In the genomic region with DNA sequence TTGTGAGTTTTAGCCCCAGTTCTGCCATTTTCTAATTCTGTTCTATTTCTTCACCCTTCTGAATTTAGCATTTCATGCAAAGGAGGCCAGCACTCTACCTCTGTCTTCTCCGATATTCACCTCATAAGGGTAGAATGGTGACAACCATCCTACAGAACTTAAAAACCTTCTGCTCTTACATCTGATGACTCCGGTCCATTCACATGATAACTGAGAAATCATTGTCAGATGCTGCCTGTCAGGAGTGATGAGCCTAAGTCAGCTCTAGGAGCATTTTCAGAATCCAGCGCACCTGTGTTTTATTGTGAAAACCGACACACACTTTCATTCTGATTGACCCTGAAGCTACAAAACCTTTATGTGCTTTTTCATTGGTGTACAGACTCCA, we compare ENCODE assay signal across 10 mouse cellular contexts.
DNase-seq lines count a peak whose midpoint lies in the region; ATAC-seq lines count a peak whose summit lies in the region.
"Had no signal": no experiment of that assay in that cellular context is flagged by ENCODE, and none has a peak within 500 bp of the region (broad histone marks: within the 10 kb centered on the region; RNA-seq: fewer than 3 reads in every experiment).

No protein-coding gene starts in this region.

- H3K4me2 ChIP-seq in lung, embryonic 15.5 days = peak overlapping the region; percentile 29
- peak overlapping the region; percentile 33; the same call in 1 of the 2 replicates for H3K4me2 ChIP-seq in neural tube, embryonic 14.5 days (ENCODE audit: low read depth, low read length)
- H3K4me2 ChIP-seq: intestine, embryonic 15.5 days had no signal

- H3K4me1 ChIP-seq in lung, embryonic 15.5 days = no peaks in the 10 kb centered on the region
- H3K4me1 ChIP-seq in limb, embryonic 10.5 days = no peaks in the 10 kb centered on the region
- H3K4me1 ChIP-seq in neural tube, embryonic 14.5 days (ENCODE audit: control insufficient read depth, insufficient read depth, low read length) = no peaks in the 10 kb centered on the region
- H3K4me1 ChIP-seq: intestine, embryonic 15.5 days had no signal

- DNase-seq in cerebellum, postnatal 14 days = peak; percentile 6 to 30
- no peak for DNase-seq in cerebellum, adult 8-10 months
- no peak for DNase-seq in lung, postnatal 14 days
- DNase-seq in limb, embryonic 10.5 days (ENCODE audit: low spot score) = no peak

- H3K36me3 ChIP-seq in lung, embryonic 15.5 days = no peaks in the 10 kb centered on the region
- H3K36me3 ChIP-seq in limb, embryonic 10.5 days = no peaks in the 10 kb centered on the region
- no peaks in the 10 kb centered on the region for H3K36me3 ChIP-seq in neural tube, embryonic 14.5 days (ENCODE audit: control insufficient read depth, insufficient read depth, low read length)
- H3K36me3 ChIP-seq: intestine, embryonic 15.5 days had no signal

- H3K27me3 ChIP-seq in lung, embryonic 15.5 days = no peaks in the 10 kb centered on the region
- H3K27me3 ChIP-seq in limb, embryonic 10.5 days (ENCODE audit: low read depth, poor library complexity, severe bottlenecking) = no peaks in the 10 kb centered on the region
- H3K27me3 ChIP-seq in neural tube, embryonic 14.5 days (ENCODE audit: control insufficient read depth, insufficient read depth, low read length) = no peaks in the 10 kb centered on the region
- H3K27me3 ChIP-seq: intestine, embryonic 15.5 days had no signal

- H3K4me3 ChIP-seq in lung, embryonic 15.5 days = no peak overlapping the region
- H3K4me3 ChIP-seq in limb, embryonic 10.5 days = no peak overlapping the region
- H3K4me3 ChIP-seq in neural tube, embryonic 14.5 days (ENCODE audit: low read depth, low read length) = no peak overlapping the region
- H3K4me3 ChIP-seq: erythroblast, embryonic 14.5 days; intestine, embryonic 15.5 days had no signal

- no peak for ATAC-seq in lung, embryonic 15.5 days (ENCODE audit: borderline replicate concordance, extremely low read depth, low FRiP score, low TSS enrichment)
- peak; percentile 67 for ATAC-seq in neural tube, embryonic 14.5 days (ENCODE audit: low read depth)
- no peak for ATAC-seq in granulocyte monocyte progenitor cell, adult 5-6 weeks (replicated peaks; ENCODE audit: poor library complexity, severe bottlenecking)
- no peak for ATAC-seq in inflammation-experienced regulatory T-cells, adult 6 months
- ATAC-seq: intestine, embryonic 15.5 days had no signal

- H3K9me3 ChIP-seq in lung, embryonic 15.5 days = no peaks in the 10 kb centered on the region
- no peaks in the 10 kb centered on the region for H3K9me3 ChIP-seq in limb, embryonic 10.5 days (replicated peaks)
- H3K9me3 ChIP-seq in neural tube, embryonic 14.5 days (ENCODE audit: control insufficient read depth, low read length) = no peaks in the 10 kb centered on the region
- H3K9me3 ChIP-seq: intestine, embryonic 15.5 days had no signal

- H3K27ac ChIP-seq in lung, embryonic 15.5 days = no peak overlapping the region
- H3K27ac ChIP-seq in limb, embryonic 10.5 days = peak overlapping the region; percentile 30; the same call in 1 of the 2 replicates
- H3K27ac ChIP-seq in neural tube, embryonic 14.5 days (ENCODE audit: low read depth, low read length) = peak overlapping the region; percentile 55; the same call in 1 of the 2 replicates
- H3K27ac ChIP-seq: intestine, embryonic 15.5 days had no signal

- H3K9ac ChIP-seq in lung, embryonic 15.5 days = no peak overlapping the region
- H3K9ac ChIP-seq in neural tube, embryonic 14.5 days (replicated peaks; ENCODE audit: low read depth, low read length) = no peak overlapping the region; the same call in 1 of the 2 replicates
- H3K9ac ChIP-seq: intestine, embryonic 15.5 days had no signal

- 70% methylated on average over 4 of the region's 4 CpGs for WGBS in lung, embryonic 15.5 days
- 76% methylated on average over 4 of the region's 4 CpGs for WGBS in limb, embryonic 10.5 days
- 60% methylated on average over 4 of the region's 4 CpGs for WGBS in neural tube, embryonic 14.5 days

Comparison
In these comparisons a context has a peak if more than half of its experiments do, and no peak if none do; other contexts are left out.
1. DNase-seq: peak in cerebellum, postnatal 14 days (2 of 2); none in cerebellum, adult 8-10 months (single experiment), lung, postnatal 14 days (single experiment) and limb, embryonic 10.5 days (single experiment).